Mouse (Mus musculus): Measurements from ENCODE around the gene Gm10197. TPM values are rescaled to one million over a fixed set of nuclear protein-coding genes. Genes with fewer than 3 reads are reported as not detected.

The Gm10197 gene
- polyA plus RNA-seq, 1 experiment from 2014 or later = 4.8 TPM

DNA sequence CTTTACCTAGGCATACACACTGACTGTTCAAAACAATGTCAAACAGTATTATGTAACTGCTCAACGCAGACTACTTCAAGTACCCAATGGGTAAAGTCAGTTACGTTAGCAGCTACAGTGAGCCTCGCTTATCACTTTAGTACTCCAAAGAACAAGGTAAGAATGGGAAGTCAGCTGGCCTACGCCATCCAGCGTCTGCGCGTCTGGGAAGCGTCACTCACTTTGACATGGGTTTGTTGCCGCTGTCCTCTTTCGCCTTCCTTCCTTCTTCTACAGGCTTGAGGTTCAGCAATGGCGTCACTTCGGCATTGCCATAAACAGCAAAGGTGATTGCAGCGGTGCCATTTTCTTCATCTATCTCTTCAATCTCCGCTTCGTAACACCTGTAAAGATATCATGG lies 11.8 kb upstream of the Gm10197 start:
- no peak for DNase-seq
- ATAC-seq (ENCODE audit: insufficient read depth) = no peak
- Histone ChIP-seq H3K4me3 (ENCODE audit: low read depth, low read length) (no peak overlapping the region), H3K4me2 (no peak overlapping the region), H3K4me1 (ENCODE audit: insufficient read depth) (no peaks in the 10 kb centered on the region), H3K9ac (no peak overlapping the region), H3K9me3 (ENCODE audit: low read depth, low read length) (no peaks in the 10 kb centered on the region), H3K36me3 (ENCODE audit: insufficient read depth) (peaks cover 94% of the 10 kb centered on the region), H3K27me3 (ENCODE audit: insufficient read depth, low read length) (no peaks in the 10 kb centered on the region), H3K27ac (ENCODE audit: low read depth) (no peak overlapping the region)
- WGBS = 91% methylated on average over 15 of the region's 15 CpGs
- TF ChIP-seq CTCF (IDR thresholded peaks at IDR 0.05; ENCODE audit: low read depth) = no peak

GRCm38 (mm10) chr19:53378421-53378820 lies 6.9 kb upstream of the Gm10197 start:
- Histone ChIP-seq H3K27ac (ENCODE audit: low read depth) (no peak overlapping the region), H3K4me2 (no peak overlapping the region), H3K9me3 (ENCODE audit: low read depth, low read length) (no peaks in the 10 kb centered on the region), H3K27me3 (ENCODE audit: insufficient read depth, low read length) (no peaks in the 10 kb centered on the region), H3K9ac (no peak overlapping the region), H3K36me3 (ENCODE audit: insufficient read depth) (peaks cover 82% of the 10 kb centered on the region), H3K4me1 (ENCODE audit: insufficient read depth) (no peaks in the 10 kb centered on the region), H3K4me3 (ENCODE audit: low read depth, low read length) (no peak overlapping the region)
- TF ChIP-seq CTCF (IDR thresholded peaks at IDR 0.05; ENCODE audit: low read depth) = no peak
- no peak for DNase-seq
- WGBS = 91% methylated on average over 10 of the region's 10 CpGs
- no peak for ATAC-seq (ENCODE audit: insufficient read depth)

DNA sequence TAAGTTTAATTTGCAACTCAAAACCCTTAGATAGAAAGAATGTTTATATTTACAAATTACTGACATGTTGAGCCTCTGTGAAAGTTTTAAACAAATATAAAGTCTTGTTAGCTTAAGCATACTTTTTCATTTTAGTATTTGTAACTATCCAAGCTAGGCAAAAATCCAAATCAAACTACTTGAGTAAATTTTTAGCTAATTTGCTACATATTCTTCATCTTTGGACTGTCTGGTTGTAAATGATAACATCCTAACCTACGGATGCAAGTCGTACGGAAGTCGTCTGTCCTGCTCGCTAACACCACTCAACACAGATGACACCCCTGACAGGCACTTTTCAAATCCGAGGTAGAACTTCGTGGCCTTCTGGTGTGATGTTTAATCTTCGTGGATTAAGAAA lies 6.1 kb upstream of the Gm10197 start:
- Histone ChIP-seq H3K4me3 (ENCODE audit: low read depth, low read length) (no peak overlapping the region), H3K36me3 (ENCODE audit: insufficient read depth) (peaks cover 77% of the 10 kb centered on the region), H3K9ac (no peak overlapping the region), H3K27ac (ENCODE audit: low read depth) (no peak overlapping the region), H3K9me3 (ENCODE audit: low read depth, low read length) (no peaks in the 10 kb centered on the region), H3K4me1 (ENCODE audit: insufficient read depth) (no peaks in the 10 kb centered on the region), H3K27me3 (ENCODE audit: insufficient read depth, low read length) (no peaks in the 10 kb centered on the region), H3K4me2 (no peak overlapping the region)
- ATAC-seq (ENCODE audit: insufficient read depth) (no peak), DNase-seq (no peak)
- no peak for TF ChIP-seq CTCF (IDR thresholded peaks at IDR 0.05; ENCODE audit: low read depth)
- 64% methylated on average over 8 of the region's 8 CpGs for WGBS

GRCm38 (mm10) chr19:53375816-53376215 lies 4.2 kb upstream of the Gm10197 start:
- no peaks in the 10 kb centered on the region for H3K4me1 ChIP-seq (ENCODE audit: insufficient read depth)
- no peaks in the 10 kb centered on the region for H3K27me3 ChIP-seq (ENCODE audit: insufficient read depth, low read length)
- DNase-seq = no peak
- 93% methylated on average over 9 of the region's 9 CpGs for whole genome bisulfite sequencing
- peaks cover 73% of the 10 kb centered on the region for H3K36me3 ChIP-seq (ENCODE audit: insufficient read depth)
- no peak overlapping the region for H3K27ac ChIP-seq (ENCODE audit: low read depth)
- no peak overlapping the region for H3K4me2 ChIP-seq
- no peak overlapping the region for H3K4me3 ChIP-seq (ENCODE audit: low read depth, low read length)
- no peak overlapping the region for H3K9ac ChIP-seq
- no peaks in the 10 kb centered on the region for H3K9me3 ChIP-seq (ENCODE audit: low read depth, low read length)
- no peak for TF ChIP-seq CTCF (IDR thresholded peaks at IDR 0.05; ENCODE audit: low read depth)
- no peak for ATAC-seq (ENCODE audit: insufficient read depth)

- 89% methylated on average over 6 of the region's 6 CpGs for WGBS
- Histone ChIP-seq H3K27ac (ENCODE audit: low read depth) (no peak overlapping the region), H3K9me3 (ENCODE audit: low read depth, low read length) (no peaks in the 10 kb centered on the region), H3K27me3 (ENCODE audit: insufficient read depth, low read length) (no peaks in the 10 kb centered on the region), H3K36me3 (ENCODE audit: insufficient read depth) (peaks cover 68% of the 10 kb centered on the region), H3K4me2 (no peak overlapping the region), H3K9ac (no peak overlapping the region), H3K4me1 (ENCODE audit: insufficient read depth) (no peaks in the 10 kb centered on the region), H3K4me3 (ENCODE audit: low read depth, low read length) (no peak overlapping the region)
- TF ChIP-seq CTCF (IDR thresholded peaks at IDR 0.05; ENCODE audit: low read depth) = no peak
- DNase-seq (no peak), ATAC-seq (ENCODE audit: insufficient read depth) (no peak)
These were observed 3.7 kb upstream of the Gm10197 start for GRCm38 (mm10) chr19:53375299-53375698.

DNA sequence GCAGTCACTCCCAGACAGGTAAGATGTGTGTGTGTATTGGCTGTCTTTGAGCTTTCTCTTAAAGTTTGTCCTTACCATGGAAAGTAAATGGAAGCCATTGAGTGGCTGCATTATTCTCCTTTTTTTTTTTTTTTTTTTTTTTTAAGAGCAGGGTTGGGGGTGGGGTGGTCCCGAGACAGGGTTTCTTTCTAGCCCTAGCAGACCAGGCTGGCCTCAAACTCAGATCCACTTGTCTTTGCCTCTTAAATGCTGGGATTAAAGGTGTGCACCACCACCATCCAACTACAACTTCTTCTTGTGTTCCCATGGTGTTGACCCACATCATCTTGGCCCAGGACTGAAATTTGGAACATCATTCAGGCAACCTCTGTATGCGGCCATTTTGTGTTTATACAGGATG lies 2.0 kb upstream of the Gm10197 start:
- TF ChIP-seq CTCF (IDR thresholded peaks at IDR 0.05; ENCODE audit: low read depth) = no peak
- 63% methylated on average over 2 of the region's 2 CpGs for WGBS
- no peak overlapping the region for H3K4me3 ChIP-seq (ENCODE audit: low read depth, low read length)
- H3K4me2 ChIP-seq = no peak overlapping the region
- no peaks in the 10 kb centered on the region for H3K27me3 ChIP-seq (ENCODE audit: insufficient read depth, low read length)
- 0 out of 2 replicates have a peak, but pooled peaks cover 3% of the 10 kb centered on the region for H3K4me1 ChIP-seq (ENCODE audit: insufficient read depth)
- no peaks in the 10 kb centered on the region for H3K9me3 ChIP-seq (ENCODE audit: low read depth, low read length)
- peaks cover 53% of the 10 kb centered on the region for H3K36me3 ChIP-seq (ENCODE audit: insufficient read depth)
- H3K9ac ChIP-seq = no peak overlapping the region
- ATAC-seq (ENCODE audit: insufficient read depth) = no peak
- DNase-seq = no peak
- no peak overlapping the region for H3K27ac ChIP-seq (ENCODE audit: low read depth)

DNA sequence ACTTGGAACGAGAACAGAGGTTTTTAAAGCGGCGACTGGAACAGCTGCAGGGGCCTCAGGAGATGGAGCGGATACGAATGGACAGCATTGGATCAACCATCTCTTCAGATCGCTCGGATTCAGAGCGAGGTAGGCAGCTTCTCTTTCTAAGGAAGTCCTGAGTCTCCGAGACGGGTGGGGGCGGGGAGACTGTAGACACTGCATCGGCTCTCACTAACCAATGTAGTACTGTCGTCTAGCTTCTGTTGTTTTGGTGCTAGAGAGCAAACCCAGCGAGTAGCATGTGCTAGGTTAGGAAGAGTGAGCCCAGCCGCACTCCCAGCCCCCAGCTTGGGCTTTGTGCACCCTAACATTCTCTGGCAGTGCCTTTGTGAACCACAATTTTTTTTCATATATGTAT lies 1.3 kb downstream of the Gm10197 start:
- H3K4me2 ChIP-seq = no peak overlapping the region
- 73% methylated on average over 15 of the region's 15 CpGs for WGBS
- no peaks in the 10 kb centered on the region for H3K27me3 ChIP-seq (ENCODE audit: insufficient read depth, low read length)
- H3K9ac ChIP-seq = no peak overlapping the region
- H3K27ac ChIP-seq (ENCODE audit: low read depth) = no peak overlapping the region
- peaks cover 28% of the 10 kb centered on the region for H3K36me3 ChIP-seq (ENCODE audit: insufficient read depth)
- TF ChIP-seq CTCF (IDR thresholded peaks at IDR 0.05; ENCODE audit: low read depth) = no peak
- ATAC-seq (ENCODE audit: insufficient read depth) (no peak), DNase-seq (no peak)
- H3K9me3 ChIP-seq (ENCODE audit: low read depth, low read length) = no peaks in the 10 kb centered on the region
- H3K4me1 ChIP-seq (ENCODE audit: insufficient read depth) = peaks cover 18% of the 10 kb centered on the region
- H3K4me3 ChIP-seq (ENCODE audit: low read depth, low read length) = no peak overlapping the region

All from lung, embryonic 14.5 days (tissue).